Mouse (Mus musculus): ENCODE results near the gene Hoxb6.

Hoxb6 gene

DNA sequence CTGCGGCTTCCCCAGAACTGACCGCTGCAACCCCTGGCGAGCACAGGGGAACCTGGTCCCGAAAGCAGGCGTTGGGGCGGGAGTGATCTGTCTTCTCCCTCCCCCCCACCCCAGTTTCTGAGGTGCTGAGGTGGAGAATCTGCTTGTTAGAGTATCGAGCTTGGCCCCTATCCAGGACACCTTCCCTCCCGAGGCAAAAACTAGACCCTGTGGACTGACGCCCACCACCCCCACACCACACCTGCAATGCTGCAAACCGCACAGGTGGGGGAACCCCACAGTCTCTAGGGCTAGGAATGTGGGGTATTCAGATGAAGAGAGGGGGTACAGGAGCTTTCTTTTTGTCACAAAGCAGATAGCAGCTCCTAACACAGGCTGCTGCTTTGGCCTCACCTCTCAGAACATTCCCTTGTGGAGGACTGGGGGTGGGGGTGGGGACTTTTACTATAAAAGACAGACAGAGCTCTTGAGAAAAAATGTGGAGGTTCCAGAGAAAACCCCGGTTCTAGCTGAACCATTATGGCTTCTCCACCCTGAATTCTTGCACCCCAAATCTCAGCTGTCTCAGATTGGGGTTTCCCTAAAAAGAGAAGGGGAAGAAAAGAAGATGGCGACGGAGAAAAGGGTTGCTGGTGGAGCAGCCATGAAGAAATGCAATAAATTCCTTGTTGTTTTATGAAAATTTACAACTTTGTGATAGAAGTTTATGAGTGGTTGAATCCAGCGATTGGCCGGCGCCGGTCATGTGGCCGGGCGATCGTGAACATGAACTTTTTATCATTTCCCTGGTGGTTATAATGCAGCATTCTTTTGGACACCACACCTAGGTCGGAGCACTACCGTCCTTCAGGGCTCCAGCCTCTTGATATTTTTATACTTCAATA, at the start of gene Hoxb6:
Gene Hoxb6 (plus strand): TSS at position 796 of the 884 bp plus-strand sequence.
- in situ Hi-C loops (cut with MboI; ENCODE audit: low pct_unique_long_range_greater_than_20kb in 1 of 2, low sequenced_read_pairs in 2 of 2, unreplicated experiment in 1 of 2): no loop called here

DNA sequence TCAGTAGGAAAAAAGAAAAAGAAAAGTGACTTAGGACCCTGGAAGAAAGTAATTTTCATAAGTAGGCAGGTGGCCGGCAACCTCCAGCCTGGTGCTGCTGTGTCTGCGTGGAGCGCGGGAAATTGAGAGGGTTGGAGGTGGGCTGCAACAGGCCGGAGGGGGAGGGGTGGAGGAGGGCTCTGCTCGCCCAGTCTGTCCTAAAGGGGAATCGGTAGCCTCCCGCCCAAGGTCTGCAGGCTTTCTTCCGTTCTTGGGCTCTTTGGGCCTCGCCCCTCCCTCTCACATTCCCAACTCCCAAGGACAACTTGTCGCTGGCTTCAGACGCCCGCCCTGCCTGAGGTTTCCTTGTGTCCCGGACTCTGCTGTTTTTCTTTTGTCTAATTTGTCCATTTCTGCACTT, 41.4 kb upstream of the Hoxb6 start:
- in situ Hi-C loops (cut with MboI; ENCODE audit: low pct_unique_long_range_greater_than_20kb in 1 of 2, low sequenced_read_pairs in 2 of 2, unreplicated experiment in 1 of 2): no loop called here

DNA sequence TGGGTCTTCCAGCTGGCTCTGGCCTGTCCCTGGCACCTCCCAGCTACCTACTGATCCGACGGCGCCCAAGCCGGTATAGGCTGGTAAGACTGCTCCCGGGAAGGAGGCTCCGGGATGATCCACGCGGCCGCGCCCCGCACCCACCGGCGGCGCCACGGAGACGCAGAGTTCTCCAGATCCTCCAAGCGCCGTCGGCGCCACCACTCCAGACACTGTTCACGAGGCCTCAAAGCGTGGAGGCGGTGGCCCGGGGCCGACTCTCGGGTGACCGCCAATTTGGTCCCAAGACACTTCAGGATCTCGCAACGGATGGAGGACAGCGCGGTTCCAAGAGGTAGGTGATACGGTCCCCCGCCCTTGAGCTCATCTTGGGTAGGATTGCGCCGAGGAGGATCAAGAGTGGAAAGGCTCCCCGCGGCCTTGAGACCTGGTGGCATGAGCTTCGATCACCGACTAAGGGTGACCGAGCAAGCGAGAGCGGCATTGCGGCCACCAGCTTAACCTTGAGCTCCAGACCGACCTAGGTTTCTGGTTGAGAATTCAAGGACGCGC, 40.7 kb upstream of the Hoxb6 start:
- in situ Hi-C loops (cut with MboI; ENCODE audit: low pct_unique_long_range_greater_than_20kb in 1 of 2, low sequenced_read_pairs in 2 of 2, unreplicated experiment in 1 of 2): no loop called here

DNA sequence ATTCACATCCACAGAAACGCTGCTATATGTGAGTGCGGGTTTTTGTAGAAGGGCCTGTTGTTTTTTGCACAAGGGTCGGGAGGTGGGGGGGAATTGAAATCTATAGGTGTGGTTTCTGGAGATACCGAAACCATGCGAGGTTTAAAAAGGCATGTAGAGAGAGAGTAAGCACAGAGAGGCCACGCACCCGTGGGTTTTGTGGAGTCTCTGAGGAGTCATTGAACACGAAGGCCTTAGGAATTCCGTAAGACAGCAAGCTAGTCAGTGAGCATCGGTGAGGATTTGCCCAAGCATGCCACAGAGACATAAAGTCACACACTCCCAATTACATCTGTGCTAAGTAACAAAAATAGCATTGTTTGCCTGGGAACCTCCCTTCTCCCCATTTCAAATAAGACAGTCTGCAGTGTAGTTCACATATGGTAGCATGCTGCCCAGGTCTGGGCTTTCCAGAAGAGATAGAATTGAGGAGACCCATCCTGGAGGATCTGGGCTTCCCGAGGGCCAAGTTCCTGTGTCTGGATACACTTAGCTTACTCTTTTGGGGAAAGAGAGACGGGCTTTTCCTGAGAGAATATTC, 39.6 kb upstream of the Hoxb6 start:
- in situ Hi-C loops (cut with MboI; ENCODE audit: low pct_unique_long_range_greater_than_20kb in 1 of 2, low sequenced_read_pairs in 2 of 2, unreplicated experiment in 1 of 2): no loop called here

DNA sequence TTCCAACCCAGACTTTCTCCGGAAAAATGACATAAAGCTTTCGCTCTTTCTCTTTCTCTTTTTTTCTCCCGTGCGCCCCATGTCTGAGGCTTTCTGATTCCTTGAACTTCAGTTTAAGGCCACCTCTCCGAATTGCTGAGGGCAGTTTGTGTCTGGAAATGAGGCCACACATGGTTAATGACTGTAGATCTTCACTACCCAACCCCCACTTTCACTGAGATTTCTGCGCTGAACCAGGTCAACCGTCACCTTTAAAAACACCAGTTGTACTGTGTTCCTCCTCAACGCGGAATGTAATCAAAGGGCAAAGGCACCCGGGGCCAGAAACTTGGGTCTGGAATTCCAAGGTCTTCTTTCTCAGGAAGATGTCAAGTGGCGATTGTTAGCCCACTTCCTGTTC, 38.1 kb upstream of the Hoxb6 start:
- in situ Hi-C loops (cut with MboI; ENCODE audit: low pct_unique_long_range_greater_than_20kb in 1 of 2, low sequenced_read_pairs in 2 of 2, unreplicated experiment in 1 of 2): no loop called here

DNA sequence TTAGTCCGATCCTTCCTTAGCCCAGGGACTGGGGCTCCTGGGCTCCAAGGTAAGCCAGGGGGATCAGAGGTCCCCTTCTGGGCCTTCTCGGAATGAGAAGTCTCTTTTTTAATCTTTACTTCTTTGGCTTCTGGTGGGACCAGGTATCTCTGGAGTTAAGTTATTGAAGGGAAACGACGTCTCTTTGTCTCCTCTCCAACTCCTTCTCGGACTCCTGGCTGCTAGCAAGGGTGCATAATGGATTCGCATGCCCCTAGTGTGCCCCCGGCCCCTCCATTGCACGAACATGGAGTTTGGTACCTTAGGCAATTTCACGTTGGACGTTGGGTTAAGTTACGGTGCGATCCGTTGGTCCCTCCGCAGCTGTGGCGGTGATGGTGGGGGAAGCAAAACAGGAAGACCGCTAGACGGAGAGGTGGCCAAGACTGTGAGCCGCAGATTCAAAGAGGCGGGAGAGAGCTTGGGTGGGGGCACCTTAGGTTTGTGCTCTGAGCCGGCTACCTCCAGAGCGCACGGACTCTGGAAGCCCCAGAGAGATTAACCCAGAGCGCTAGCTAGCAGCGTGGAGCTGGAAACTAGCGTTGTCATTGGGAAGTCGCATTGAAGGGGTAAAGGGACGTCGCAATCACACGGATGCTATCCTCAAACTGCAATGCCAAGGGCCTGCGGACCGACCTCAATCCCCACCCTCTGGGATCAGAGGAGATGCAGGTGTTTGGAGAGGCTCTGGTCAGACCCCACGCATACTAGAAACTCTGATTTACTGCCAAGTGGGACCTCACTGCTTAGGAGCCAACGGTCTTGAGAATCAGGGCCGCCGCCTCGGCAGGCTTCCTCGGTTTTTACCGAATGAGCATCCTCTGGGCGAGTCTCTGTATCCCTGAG, 36.9 kb upstream of the Hoxb6 start:
- in situ Hi-C loops (cut with MboI; ENCODE audit: low pct_unique_long_range_greater_than_20kb in 1 of 2, low sequenced_read_pairs in 2 of 2, unreplicated experiment in 1 of 2): no loop called here

DNA sequence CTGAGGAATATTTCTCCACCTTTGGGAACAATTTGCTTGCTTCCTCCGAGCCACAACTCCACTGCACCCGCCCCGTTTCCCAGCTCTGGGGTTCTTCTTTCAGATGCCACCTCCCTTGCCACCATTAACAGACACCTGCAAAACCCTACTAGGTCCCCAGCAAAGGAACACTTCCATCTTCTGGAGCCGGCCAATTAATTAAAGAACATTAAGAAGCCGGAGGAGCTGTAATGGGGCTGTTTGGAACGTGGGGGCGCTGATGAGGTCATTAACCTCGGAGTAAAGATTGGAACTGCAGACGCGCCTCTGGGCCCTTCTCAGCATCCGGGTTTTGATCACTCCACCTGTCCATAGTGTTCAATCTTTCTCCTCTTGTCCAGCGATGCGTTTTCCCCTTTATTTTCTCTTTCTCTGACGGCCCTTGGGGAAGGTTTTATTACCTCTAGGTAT, 36.3 kb upstream of the Hoxb6 start:
- in situ Hi-C loops (cut with MboI; ENCODE audit: low pct_unique_long_range_greater_than_20kb in 1 of 2, low sequenced_read_pairs in 2 of 2, unreplicated experiment in 1 of 2): no loop called here

DNA sequence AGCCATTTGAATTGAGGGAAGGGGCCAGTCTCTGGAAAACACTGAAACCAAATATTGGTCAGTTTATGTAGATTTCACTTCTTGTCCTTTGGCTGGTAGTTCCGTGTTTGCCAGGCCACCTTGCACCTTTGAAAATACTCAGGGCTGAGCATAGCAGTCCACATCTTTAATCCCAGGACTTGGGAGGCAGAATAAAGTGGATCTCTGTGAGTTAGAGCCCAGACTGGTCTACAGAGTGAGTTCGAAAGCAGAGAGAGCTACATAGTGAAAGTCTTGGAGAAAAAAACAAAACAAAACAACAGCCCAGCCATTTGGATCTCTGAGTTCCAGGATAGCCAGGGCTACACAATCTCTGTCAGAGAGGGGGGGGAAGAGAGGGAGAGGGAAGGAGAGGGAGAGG, 35.1 kb upstream of the Hoxb6 start:
- in situ Hi-C loops (cut with MboI; ENCODE audit: low pct_unique_long_range_greater_than_20kb in 1 of 2, low sequenced_read_pairs in 2 of 2, unreplicated experiment in 1 of 2): no loop called here

DNA sequence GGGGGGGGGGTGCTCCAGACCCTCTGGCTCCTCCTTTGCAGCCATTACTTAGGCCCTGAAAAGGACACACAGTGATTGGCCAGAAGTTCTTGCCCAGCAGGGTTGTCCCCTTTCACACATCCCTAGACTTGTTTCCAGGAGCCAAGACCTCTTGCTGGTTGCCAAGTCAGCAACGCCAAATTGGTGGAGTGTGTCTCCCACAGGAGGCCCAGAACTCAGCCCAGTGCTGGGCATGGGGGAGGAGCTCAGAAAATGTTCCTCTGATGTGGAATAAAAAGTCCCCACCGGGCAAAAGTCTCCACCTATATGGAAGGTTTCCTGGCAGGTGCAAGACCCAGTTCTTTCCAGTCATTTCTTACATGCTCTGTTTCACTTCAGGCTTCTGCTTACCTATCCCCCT, 33.2 kb upstream of the Hoxb6 start:
- in situ Hi-C loops (cut with MboI; ENCODE audit: low pct_unique_long_range_greater_than_20kb in 1 of 2, low sequenced_read_pairs in 2 of 2, unreplicated experiment in 1 of 2): no loop called here

DNA sequence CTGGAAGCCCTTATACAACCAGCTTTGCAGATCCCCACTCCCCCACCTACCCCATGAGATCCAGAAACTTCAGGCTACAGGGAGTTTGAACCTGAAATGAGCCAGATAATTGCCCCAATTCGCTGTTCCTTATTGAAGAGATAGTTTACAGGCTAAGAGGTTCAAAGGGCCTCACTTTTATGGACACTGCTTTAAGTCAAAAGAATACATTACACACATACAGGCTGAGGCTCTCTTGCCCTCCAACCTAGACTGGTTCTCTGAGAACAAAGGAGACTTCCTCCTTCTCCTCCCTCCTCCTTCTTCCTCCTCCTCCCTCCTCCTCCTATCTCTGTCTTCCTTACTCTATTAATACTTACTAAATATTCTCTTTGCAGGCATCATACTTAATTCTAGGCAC, 32.8 kb upstream of the Hoxb6 start:
- in situ Hi-C loops (cut with MboI; ENCODE audit: low pct_unique_long_range_greater_than_20kb in 1 of 2, low sequenced_read_pairs in 2 of 2, unreplicated experiment in 1 of 2): no loop called here

DNA sequence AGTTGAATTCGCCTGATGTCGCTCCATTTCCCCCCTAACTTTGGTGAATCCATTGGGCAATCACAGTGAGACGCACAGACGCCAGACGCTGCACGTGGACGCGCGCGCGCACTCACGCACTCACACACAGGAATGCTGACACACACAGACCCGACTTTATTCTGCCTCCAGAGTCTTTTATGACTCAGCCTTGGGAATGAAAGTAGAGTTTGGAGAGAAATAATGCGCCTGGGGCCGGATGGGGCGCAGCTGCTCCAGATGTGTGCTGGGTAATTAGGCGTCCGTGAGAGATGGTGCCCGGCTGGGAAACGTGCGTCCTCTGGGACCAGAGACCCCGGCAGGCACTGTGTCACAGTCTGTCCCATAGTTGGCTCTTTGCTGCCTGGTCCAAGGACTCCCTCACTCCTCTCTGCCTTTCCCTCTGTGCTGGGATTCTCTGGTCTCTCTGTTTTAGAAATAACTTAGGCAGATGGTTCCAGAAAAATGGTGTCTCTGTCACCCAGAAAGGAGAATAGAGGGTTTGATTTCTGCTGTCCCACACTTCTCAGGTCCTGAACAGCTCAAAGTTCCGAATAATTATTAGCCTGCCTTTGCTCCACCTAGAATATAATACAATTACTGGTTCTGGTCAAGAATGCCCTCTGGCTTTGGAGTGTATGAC, 31.8 kb upstream of the Hoxb6 start:
- in situ Hi-C loops (cut with MboI; ENCODE audit: low pct_unique_long_range_greater_than_20kb in 1 of 2, low sequenced_read_pairs in 2 of 2, unreplicated experiment in 1 of 2): no loop called here

DNA sequence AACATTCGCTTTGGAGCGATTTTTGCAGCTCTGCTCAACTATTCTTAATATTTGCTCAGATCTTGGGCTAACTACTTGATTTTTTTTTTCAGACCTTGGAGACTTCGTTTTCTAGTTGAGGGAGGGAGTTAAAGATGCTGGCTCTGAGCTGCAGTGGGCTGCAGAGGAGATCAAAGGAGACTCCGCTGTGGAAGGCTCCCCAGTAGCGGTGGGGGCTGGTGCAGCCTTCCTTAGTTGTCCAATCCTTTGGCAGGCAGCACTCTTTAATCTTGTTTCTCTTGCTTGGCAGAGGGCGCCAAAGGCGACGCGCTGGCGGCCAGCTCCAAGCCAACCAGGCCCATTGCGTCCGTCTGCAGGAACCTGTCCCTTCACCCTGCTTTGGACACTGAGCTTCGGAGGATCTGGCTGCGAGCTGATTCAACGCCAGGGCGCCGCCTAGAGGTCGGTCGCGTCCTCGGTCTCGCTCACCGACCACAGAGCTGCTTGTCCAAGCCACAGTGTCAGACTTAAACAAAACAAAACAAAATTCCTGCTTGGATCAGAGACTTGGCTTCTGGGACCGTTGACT, 30.9 kb upstream of the Hoxb6 start:
- in situ Hi-C loops (cut with MboI; ENCODE audit: low pct_unique_long_range_greater_than_20kb in 1 of 2, low sequenced_read_pairs in 2 of 2, unreplicated experiment in 1 of 2): no loop called here

DNA sequence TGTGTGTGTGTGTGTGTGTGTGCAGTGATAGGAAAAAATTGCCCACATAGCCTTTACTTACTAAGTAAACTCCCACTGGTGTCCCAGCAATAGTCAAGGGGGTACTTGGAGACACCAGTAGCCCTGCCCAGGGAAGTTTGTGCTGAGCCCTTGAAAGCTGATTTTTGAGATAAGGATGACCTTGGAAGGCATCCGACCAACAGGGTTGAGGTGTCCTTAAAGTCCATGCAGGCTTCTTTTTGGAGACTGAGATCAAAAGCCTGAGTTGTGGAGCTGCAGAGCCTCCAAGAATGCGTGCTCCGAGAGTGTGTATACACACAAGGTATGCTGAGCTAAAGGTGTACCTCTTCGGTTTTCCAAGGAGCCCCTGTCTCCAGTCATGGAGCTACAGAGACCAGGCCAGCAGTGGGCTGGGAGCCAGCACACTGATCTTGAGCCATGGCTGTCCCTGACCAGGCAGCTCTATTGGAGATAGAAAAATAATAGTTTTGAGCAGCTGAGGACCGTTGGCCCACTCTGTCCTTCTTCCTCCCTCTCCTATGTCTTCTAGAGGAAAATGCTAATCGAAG, 29.9 kb upstream of the Hoxb6 start:
- in situ Hi-C loops (cut with MboI; ENCODE audit: low pct_unique_long_range_greater_than_20kb in 1 of 2, low sequenced_read_pairs in 2 of 2, unreplicated experiment in 1 of 2): no loop called here

DNA sequence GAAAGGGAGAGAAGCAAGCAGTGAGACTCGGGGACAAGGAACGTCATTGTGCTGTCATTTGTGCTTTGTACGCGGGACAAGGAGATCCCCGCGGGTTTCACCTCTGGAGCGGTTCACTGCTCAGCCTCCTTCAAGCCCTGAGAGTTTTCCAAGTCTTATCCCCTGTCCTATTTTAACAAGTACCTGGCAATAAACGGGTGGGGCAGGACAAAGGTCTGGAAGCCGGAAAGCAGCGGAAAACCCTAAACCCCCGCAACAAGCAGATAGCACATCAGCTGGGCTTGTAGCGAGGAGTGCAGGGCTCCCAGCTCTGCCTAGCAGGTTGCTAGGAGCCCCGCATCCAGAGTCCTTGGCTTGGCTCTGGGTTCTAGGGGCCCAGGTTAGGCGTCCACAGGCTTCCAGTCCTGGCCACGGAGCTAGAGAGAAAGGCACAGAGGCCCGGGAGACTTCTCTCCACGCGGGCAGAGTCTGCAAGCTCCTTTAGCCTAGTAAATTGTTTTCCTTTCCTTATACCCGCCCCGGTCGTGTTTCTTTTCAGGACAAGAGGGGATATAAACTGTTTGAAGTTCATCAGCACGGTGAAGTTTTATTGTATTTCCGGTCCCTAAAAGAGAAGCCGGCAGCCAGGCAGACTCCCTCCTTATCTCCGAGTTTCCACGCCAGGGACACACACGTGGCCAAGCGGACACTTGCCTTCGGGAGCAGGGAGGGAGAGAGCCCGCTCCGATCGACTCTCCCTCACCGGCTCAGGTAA, 28.5 kb upstream of the Hoxb6 start:
- in situ Hi-C loops (cut with MboI; ENCODE audit: low pct_unique_long_range_greater_than_20kb in 1 of 2, low sequenced_read_pairs in 2 of 2, unreplicated experiment in 1 of 2): no loop called here

DNA sequence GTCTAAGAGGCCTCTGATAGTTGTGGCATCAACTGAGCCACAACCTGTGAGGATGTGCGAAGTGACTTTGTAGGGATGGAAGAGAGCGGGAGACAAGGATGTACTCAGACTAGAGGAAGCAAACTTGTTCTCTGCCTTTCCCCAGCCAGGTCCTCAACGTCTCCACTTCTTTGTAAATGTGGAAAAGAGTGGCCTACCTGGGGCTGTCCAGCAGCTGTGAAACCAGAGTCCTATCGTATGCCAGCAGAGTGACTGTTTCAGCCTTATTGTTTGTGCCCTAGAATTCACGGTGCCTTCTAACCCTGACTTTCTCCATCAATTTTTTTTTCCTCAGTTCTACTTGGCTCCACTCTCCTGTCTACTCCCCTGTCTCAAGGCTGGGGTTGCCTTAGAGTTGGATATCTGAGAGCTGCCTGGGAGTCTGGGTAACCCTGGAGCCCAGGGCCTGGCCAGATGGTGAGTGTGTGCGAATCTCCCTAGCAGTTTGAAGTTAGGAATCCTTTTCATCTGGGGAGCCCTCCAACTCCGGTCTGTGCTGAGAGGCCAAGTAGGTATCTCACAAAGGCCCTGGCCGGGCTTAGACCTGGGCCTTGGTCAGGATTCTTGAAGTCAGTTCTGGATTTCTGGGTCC, 27.8 kb upstream of the Hoxb6 start:
- in situ Hi-C loops (cut with MboI; ENCODE audit: low pct_unique_long_range_greater_than_20kb in 1 of 2, low sequenced_read_pairs in 2 of 2, unreplicated experiment in 1 of 2): no loop called here

DNA sequence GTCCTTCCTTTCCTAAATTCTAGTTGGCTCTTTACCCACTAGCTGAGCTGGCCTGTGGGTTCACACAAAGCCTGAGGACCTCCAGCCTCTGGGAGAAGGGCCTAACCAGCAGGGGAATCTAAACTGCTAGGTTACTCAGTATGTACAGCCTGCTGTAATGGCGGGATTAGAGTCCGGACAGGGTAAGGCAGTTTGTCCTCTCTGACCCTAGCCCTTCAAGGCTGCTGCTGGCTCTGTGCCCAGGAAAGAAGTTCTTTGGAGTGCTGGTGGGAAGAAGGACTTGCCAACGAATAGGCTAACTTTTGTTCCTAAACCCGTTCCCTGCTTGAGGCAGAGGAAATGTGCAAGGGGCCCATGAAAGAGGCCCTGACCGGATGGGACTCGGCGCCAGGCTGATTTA, 26.3 kb upstream of the Hoxb6 start:
- in situ Hi-C loops (cut with MboI; ENCODE audit: low pct_unique_long_range_greater_than_20kb in 1 of 2, low sequenced_read_pairs in 2 of 2, unreplicated experiment in 1 of 2): no loop called here
